Mouse (Mus musculus): ENCODE measurements around the gene Csrp3. TPM values are rescaled to one million over a fixed set of nuclear protein-coding genes. Genes with fewer than 3 reads are reported as not detected.

Csrp3 gene
- polyA plus RNA-seq (2015; fragmentation: Nextera tagmentation; extraction: Ambion mirVana): 0.85 and 2.5 TPM in 2 replicates

DNA sequence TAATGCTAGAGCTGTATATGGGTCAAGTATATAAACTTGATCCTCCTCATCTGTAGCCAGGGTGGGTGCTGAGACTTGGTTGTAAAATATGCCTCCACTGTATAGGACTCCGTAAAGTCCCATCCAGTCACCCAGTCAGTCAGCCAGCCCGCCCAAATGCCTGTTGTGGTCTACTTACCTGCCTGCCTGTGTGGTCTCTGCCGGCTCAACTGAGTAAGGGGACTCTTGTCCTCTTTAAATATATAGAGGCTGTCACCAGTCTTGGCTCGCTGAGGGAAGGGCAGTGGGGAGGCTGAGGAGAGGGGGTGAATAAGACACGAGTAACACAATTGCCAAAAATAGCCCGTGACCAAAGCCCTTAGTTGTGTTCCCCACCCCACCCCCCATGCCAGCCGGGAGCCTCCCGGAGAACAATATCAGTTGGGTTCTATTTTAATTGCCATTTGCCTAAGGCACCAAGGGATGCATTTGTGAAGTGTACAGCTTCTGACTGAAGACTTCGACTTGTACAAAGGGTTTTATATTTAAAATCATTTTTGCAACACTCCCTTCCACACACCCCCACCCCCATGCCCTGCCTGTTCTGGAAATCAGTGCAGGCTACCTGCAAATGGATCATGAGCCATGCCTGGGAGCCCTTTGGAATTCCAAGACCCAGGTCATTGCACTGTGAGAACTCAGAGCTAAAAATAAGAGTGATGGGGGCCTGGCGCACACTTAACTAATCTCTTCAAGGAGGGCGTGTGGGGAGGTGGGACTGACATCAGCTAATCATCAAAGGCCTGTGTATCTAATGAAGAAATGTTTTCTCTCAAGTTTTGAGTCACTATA, at the start of gene Csrp3:
TSS of gene Csrp3 (minus strand) at position 214 of the 831 bp plus-strand sequence.
- Histone ChIP-seq H3K27ac (ENCODE audit: low read depth) (no peak within 1 kb of the TSS), H3K4me1 (ENCODE audit: insufficient read depth) (no peaks in the 10 kb centered on the region), H3K36me3 (replicated peaks; ENCODE audit: insufficient read depth, low read length) (no peaks in the 10 kb centered on the region), H3K27me3 (ENCODE audit: insufficient read depth, low read length) (no peaks in the 10 kb centered on the region), H3K4me2 (ENCODE audit: low read depth, low read length) (no peak within 1 kb of the TSS), H3K9ac (replicated peaks) (no peak within 1 kb of the TSS), H3K4me3 (ENCODE audit: low read depth, low read length) (no peak within 1 kb of the TSS), H3K9me3 (ENCODE audit: low read length) (no peaks in the 10 kb centered on the region)
- DNase-seq: no peak
- no peak for TF ChIP-seq EP300 (IDR thresholded peaks at IDR 0.05; ENCODE audit: low read depth)
- no peak for TF ChIP-seq CTCF (IDR thresholded peaks at IDR 0.05; ENCODE audit: low read depth)
- WGBS (ENCODE audit: insufficient replicate concordance): 66% methylated on average over 11 of the region's 11 CpGs
- ATAC-seq: no peak

GRCm38 (mm10) chr7:48896051-48896450, 48.2 kb upstream of the Csrp3 start:
- WGBS (ENCODE audit: insufficient replicate concordance): 66% methylated on average over 4 of the region's 4 CpGs
- ATAC-seq: no peak
- Histone ChIP-seq H3K9ac (replicated peaks) (no peak overlapping the region), H3K9me3 (ENCODE audit: low read length) (no peaks in the 10 kb centered on the region), H3K27ac (ENCODE audit: low read depth) (no peak overlapping the region), H3K27me3 (ENCODE audit: insufficient read depth, low read length) (no peaks in the 10 kb centered on the region), H3K4me1 (ENCODE audit: insufficient read depth) (peaks cover 4% of the 10 kb centered on the region), H3K4me2 (ENCODE audit: low read depth, low read length) (no peak overlapping the region), H3K4me3 (ENCODE audit: low read depth, low read length) (no peak overlapping the region), H3K36me3 (replicated peaks; ENCODE audit: insufficient read depth, low read length) (no peaks in the 10 kb centered on the region)
- no peak for TF ChIP-seq CTCF (IDR thresholded peaks at IDR 0.05; ENCODE audit: low read depth)
- no peak for TF ChIP-seq EP300 (IDR thresholded peaks at IDR 0.05; ENCODE audit: low read depth)
- DNase-seq: no peak

DNA sequence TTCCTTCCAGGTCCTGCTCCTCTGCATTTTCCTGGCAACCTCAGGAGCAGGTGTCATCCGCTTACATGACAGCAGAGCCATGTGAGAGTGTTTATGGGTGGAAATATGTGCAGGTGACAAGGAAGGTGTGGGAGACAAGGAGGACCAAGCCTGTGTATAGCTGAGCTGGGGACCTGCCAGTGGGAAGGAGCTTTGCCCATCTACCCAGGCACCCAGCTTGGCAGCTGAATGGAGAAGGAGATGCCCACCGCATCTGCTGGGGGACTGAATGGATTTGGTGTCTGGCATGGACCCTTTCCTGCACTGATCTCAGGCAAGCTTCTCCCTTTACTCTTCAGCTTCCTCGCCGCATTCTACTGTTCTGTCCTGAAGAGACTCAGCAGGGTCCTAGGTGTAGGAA, 47.6 kb upstream of the Csrp3 start:
- Histone ChIP-seq H3K27ac (ENCODE audit: low read depth) (no peak overlapping the region), H3K9me3 (ENCODE audit: low read length) (no peaks in the 10 kb centered on the region), H3K36me3 (replicated peaks; ENCODE audit: insufficient read depth, low read length) (no peaks in the 10 kb centered on the region), H3K4me2 (ENCODE audit: low read depth, low read length) (no peak overlapping the region), H3K4me1 (ENCODE audit: insufficient read depth) (peaks cover 4% of the 10 kb centered on the region; the same call in 1 of the 2 replicates), H3K9ac (replicated peaks) (no peak overlapping the region), H3K4me3 (ENCODE audit: low read depth, low read length) (no peak overlapping the region), H3K27me3 (ENCODE audit: insufficient read depth, low read length) (no peaks in the 10 kb centered on the region)
- WGBS (ENCODE audit: insufficient replicate concordance): 78% methylated on average over 4 of the region's 4 CpGs
- ATAC-seq: no peak
- TF ChIP-seq CTCF (IDR thresholded peaks at IDR 0.05; ENCODE audit: low read depth) (no peak), EP300 (IDR thresholded peaks at IDR 0.05; ENCODE audit: low read depth) (no peak)
- DNase-seq: no peak

DNA sequence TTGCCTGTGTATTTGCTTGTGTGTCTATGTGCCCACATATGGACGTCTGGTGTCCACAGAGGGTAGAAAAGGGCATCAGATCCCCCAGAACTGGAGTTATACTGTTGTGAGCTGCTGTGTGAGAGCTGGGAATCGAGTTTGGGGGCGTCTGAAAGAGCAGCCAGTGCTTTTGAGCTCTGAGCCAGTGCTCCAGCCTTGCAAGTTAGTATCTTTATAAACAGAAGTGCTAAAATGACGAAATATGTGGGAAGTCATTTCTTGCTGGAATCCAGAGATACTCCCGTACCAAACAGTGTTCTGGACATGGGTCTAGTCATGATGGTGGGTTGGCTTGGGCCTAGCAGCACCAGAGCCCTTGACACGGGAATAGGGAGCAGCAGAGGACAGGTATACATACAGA, 46.9 kb upstream of the Csrp3 start:
- Histone ChIP-seq H3K27ac (ENCODE audit: low read depth) (no peak overlapping the region), H3K36me3 (replicated peaks; ENCODE audit: insufficient read depth, low read length) (no peaks in the 10 kb centered on the region), H3K27me3 (ENCODE audit: insufficient read depth, low read length) (no peaks in the 10 kb centered on the region), H3K4me3 (ENCODE audit: low read depth, low read length) (no peak overlapping the region), H3K4me2 (ENCODE audit: low read depth, low read length) (no peak overlapping the region), H3K9me3 (ENCODE audit: low read length) (no peaks in the 10 kb centered on the region), H3K9ac (replicated peaks) (no peak overlapping the region), H3K4me1 (ENCODE audit: insufficient read depth) (peaks cover 4% of the 10 kb centered on the region; the same call in 1 of the 2 replicates)
- 60% methylated on average over 6 of the region's 6 CpGs for WGBS (ENCODE audit: insufficient replicate concordance)
- no peak for ATAC-seq
- DNase-seq: no peak
- no peak for TF ChIP-seq CTCF (IDR thresholded peaks at IDR 0.05; ENCODE audit: low read depth)
- TF ChIP-seq EP300 (IDR thresholded peaks at IDR 0.05; ENCODE audit: low read depth): no peak

- Histone ChIP-seq H3K4me3 (ENCODE audit: low read depth, low read length) (no peak overlapping the region), H3K36me3 (replicated peaks; ENCODE audit: insufficient read depth, low read length) (no peaks in the 10 kb centered on the region), H3K27me3 (ENCODE audit: insufficient read depth, low read length) (no peaks in the 10 kb centered on the region), H3K4me2 (ENCODE audit: low read depth, low read length) (no peak overlapping the region), H3K4me1 (ENCODE audit: insufficient read depth) (peaks cover 4% of the 10 kb centered on the region; the same call in 1 of the 2 replicates), H3K9ac (replicated peaks) (no peak overlapping the region), H3K9me3 (ENCODE audit: low read length) (no peaks in the 10 kb centered on the region), H3K27ac (ENCODE audit: low read depth) (no peak overlapping the region)
- under 1% methylated on average over 6 of the region's 6 CpGs for WGBS (ENCODE audit: insufficient replicate concordance)
- peak; percentile 86 for TF ChIP-seq CTCF (IDR thresholded peaks at IDR 0.05; ENCODE audit: low read depth)
- no peak for TF ChIP-seq EP300 (IDR thresholded peaks at IDR 0.05; ENCODE audit: low read depth)
- ATAC-seq: 0 out of 2 replicates have a peak, but pooled peaks have one; percentile 21
- DNase-seq: peak; percentile 74
Observed at GRCm38 (mm10) chr7:48894152-48894551, 46.3 kb upstream of the Csrp3 start.

DNA sequence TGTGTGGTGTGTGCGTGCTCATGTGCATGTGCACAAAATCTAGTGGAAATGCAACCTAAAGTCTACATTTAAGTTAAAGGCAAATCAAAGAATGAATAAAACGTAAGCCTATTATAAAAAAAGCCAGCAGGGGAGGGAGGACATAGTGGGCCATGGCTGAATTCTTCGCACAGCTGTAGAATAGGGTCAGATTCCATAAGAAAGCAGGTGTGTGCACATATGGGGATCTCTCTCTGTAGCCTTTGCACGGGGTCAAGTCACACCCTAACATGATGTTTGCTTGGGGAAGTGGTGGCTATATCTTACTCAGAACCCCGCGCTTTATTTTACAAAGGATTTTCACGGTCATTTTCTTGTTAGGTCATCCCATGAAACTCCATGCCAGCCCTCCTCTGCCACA, 45.3 kb upstream of the Csrp3 start:
- TF ChIP-seq CTCF (IDR thresholded peaks at IDR 0.05; ENCODE audit: low read depth) (no peak), EP300 (IDR thresholded peaks at IDR 0.05; ENCODE audit: low read depth) (no peak)
- H3K4me1 ChIP-seq (ENCODE audit: insufficient read depth): no peaks in the 10 kb centered on the region; the same call in 1 of the 2 replicates
- DNase-seq: no peak
- ATAC-seq: no peak
- no peaks in the 10 kb centered on the region for H3K27me3 ChIP-seq (ENCODE audit: insufficient read depth, low read length)
- no peak overlapping the region for H3K9ac ChIP-seq (replicated peaks)
- no peak overlapping the region for H3K27ac ChIP-seq (ENCODE audit: low read depth)
- 74% methylated on average over 7 of the region's 7 CpGs for WGBS (ENCODE audit: insufficient replicate concordance)
- H3K4me3 ChIP-seq (ENCODE audit: low read depth, low read length): no peak overlapping the region
- no peaks in the 10 kb centered on the region for H3K36me3 ChIP-seq (replicated peaks; ENCODE audit: insufficient read depth, low read length)
- H3K4me2 ChIP-seq (ENCODE audit: low read depth, low read length): no peak overlapping the region
- H3K9me3 ChIP-seq (ENCODE audit: low read length): no peaks in the 10 kb centered on the region
